Mouse (Mus musculus) heart, embryonic 10.5 days (tissue): Measurements from ENCODE around the gene Gmfg. TPM values are rescaled to one million over a fixed set of nuclear protein-coding genes. Genes with fewer than 3 reads are reported as not detected.

Experiments
- DNase-seq: peaks from one replicate; pipeline ENCODE4 v3.0.0-alpha.2; 2017; ENCODE audit warnings: low spot score
- H3K27ac ChIP-seq: fragments of 300-500 bp; sonication (generic); 2 replicates; pipeline ENCODE4 v1.5.1; 2016; ENCODE audit warnings: mild to moderate bottlenecking
- H3K27me3 ChIP-seq: fragments of 300-500 bp; sonication (generic); 2 replicates; pipeline ENCODE4 v1.6.1; 2016; ENCODE audit warnings: mild to moderate bottlenecking; ENCODE audit not compliant: poor library complexity, insufficient read depth, severe bottlenecking
- H3K36me3 ChIP-seq: fragments of 300-500 bp; sonication (generic); 2 replicates; pipeline ENCODE4 v1.6.1; 2016; ENCODE audit warnings: mild to moderate bottlenecking, moderate library complexity
- H3K4me1 ChIP-seq: fragments of 300-500 bp; sonication (generic); 2 replicates; pipeline ENCODE4 v1.6.1; 2016; ENCODE audit warnings: mild to moderate bottlenecking
- H3K4me3 ChIP-seq: fragments of 300-500 bp; sonication (generic); 2 replicates; pipeline ENCODE4 v1.5.1; 2016; ENCODE audit warnings: mild to moderate bottlenecking, moderate library complexity
- H3K9me3 ChIP-seq: fragments of 300-500 bp; sonication (generic); 2 replicates; pipeline ENCODE4 v1.6.1; 2016; ENCODE audit warnings: mild to moderate bottlenecking, moderate library complexity
- WGBS: fragments of 180-500 bp; shearing (Covaris S2); methylation state at CpG from one replicate; pipeline ENCODE4 v1.1.7; 2016; 5-methylcytosine and 5-hydroxymethylcytosine counted together
- polyA plus RNA-seq: library from polyadenylated mRNA; unstranded; fragments of >200 nt; fragmentation: Nextera tagmentation; extraction: Ambion mirVana; gene quantifications from 2 replicates; pipeline ENCODE4 v1.2.1, GENCODE M21; 2016

Gmfg gene
- polyA plus RNA-seq, 1 experiment from 2014 or later = 8.7 TPM

DNA sequence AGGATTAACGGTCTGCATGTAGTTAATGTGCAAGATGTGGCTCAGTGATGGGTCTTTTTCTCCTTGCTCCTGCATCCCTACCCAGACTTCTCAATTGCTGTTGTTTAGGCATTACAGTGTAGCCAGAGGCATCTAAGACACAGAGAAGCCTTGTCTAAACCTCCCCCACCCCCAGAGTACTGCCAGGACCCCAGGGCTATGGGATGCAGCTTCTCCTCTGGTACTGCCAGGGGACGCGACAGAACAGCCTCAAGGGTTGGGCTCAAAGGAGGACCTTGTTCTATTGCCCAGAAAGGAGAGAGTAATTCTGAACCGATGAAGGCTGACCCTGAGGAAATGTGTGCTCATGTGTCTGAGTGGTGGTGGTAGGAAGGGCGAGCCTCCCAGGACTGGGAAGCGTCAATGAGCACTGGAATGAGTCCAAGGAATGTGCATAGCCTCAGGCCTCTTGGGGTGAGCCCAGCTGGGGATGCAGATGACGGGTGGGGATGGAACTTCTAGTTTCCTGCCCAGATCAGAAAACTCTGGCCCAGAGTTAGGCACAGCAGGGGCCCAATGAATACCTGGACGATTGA lies 19.1 kb upstream of the Gmfg start:
- H3K9me3 ChIP-seq = no peaks in the 10 kb centered on the region
- 82% methylated on average over 8 of the region's 8 CpGs for WGBS
- H3K36me3 ChIP-seq = peaks cover 90% of the 10 kb centered on the region
- peaks cover 2% of the 10 kb centered on the region; the same call in 1 of the 2 replicates for H3K4me1 ChIP-seq
- DNase-seq = no peak
- no peaks in the 10 kb centered on the region for H3K27me3 ChIP-seq
- no peak overlapping the region for H3K4me3 ChIP-seq
- H3K27ac ChIP-seq = no peak overlapping the region

DNA sequence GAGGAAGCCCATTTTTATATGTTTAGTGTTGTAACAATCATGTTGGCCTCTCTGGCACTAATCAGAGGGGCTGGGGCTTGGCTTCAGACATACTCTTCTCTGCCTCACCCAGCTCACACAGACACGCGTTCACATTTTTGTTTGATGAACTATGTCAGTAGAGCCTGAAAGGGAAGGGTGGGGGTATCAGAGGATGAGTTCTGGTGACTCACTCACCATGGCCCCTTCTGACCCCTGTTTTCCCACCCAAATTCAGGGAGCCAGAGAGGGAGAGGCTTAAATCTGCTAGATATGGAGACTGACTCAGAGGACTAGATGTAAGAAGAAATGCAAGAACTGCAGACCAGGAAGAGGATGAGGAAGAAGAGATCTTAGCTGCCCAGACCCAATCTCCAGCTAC lies 17.8 kb upstream of the Gmfg start:
- DNase-seq = no peak
- H3K4me1 ChIP-seq = peaks cover 2% of the 10 kb centered on the region; the same call in 1 of the 2 replicates
- no peak overlapping the region for H3K27ac ChIP-seq
- peaks cover 89% of the 10 kb centered on the region for H3K36me3 ChIP-seq
- H3K9me3 ChIP-seq = no peaks in the 10 kb centered on the region
- no peak overlapping the region for H3K4me3 ChIP-seq
- WGBS = 92% methylated on average over 2 of the region's 2 CpGs
- no peaks in the 10 kb centered on the region for H3K27me3 ChIP-seq

DNA sequence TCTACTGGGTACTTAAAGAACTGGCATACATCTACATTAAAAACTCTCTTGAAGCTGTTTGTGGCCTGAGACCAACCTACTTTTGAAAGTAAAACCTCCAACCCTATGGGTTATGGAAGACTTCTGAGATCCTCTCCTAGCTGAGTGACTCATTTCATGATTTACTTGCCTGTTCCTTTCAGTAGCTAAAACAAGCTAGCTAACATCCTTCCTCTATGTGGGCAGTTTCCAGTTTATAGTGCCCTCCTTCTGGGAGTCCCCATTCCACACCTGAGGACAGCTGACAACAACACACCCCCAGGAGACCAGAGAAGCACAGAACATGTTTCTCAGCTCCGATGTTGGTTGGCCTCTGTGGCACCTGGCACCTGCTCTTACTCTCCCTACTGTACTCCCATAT lies 14.2 kb upstream of the Gmfg start:
- WGBS = 100% methylated on average over 1 of the region's 1 CpGs
- H3K4me3 ChIP-seq = no peak overlapping the region

DNA sequence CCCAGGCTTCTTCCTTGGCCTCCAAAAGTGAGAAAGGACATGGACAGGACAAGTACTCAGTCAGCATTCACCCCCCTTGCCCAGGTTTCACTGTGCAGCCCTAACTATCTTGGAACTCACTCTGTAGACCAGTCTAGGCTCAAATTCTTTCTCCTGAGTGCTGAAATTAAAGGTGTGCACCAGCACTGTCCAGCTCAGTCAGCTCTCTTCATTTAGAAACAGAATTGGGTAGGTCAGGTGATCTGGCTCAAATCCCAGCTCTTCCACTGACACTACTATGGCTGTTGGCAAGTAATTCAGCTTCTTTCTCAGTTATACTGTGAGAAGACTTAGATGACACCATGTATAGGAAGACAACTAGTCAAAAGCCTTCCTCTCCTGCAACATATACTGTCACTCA lies 9.5 kb upstream of the Gmfg start:
- Histone ChIP-seq H3K27me3 (no peaks in the 10 kb centered on the region), H3K4me3 (no peak overlapping the region), H3K36me3 (peaks cover 34% of the 10 kb centered on the region), H3K4me1 (peaks cover 2% of the 10 kb centered on the region; the same call in 1 of the 2 replicates), H3K9me3 (no peaks in the 10 kb centered on the region), H3K27ac (no peak overlapping the region)
- no peak for DNase-seq

More for the DNA sequence above, 14.2 kb upstream of the Gmfg start:
- Histone ChIP-seq H3K27ac (no peak overlapping the region), H3K36me3 (peaks cover 68% of the 10 kb centered on the region), H3K9me3 (no peaks in the 10 kb centered on the region), H3K4me1 (peaks cover 2% of the 10 kb centered on the region; the same call in 1 of the 2 replicates), H3K27me3 (no peaks in the 10 kb centered on the region)
- DNase-seq = no peak

DNA sequence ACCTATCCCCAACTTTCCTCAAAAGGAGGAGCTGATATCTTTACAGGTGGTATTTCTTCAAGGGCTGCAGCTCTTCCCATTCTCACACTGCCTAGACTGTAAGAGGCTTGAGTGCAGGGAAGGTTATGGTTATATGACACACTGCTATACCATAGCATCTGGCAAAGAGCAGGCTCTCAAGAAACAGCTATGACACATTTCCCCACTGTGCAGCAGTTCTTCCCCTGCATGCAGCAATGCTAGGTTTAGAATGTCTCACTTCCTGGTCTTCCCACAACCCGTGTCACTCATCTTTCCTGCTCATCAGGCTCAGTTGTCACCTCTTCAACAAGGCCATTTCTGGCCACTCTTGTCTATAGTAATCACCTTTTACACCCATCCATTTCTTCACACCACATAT lies 6.7 kb upstream of the Gmfg start:
- H3K9me3 ChIP-seq = no peaks in the 10 kb centered on the region
- no peaks in the 10 kb centered on the region for H3K27me3 ChIP-seq
- peaks cover 30% of the 10 kb centered on the region for H3K4me1 ChIP-seq
- H3K27ac ChIP-seq = no peak overlapping the region
- WGBS = 62% methylated on average over 1 of the region's 1 CpGs
- H3K36me3 ChIP-seq = peaks cover 26% of the 10 kb centered on the region; the same call in 1 of the 2 replicates
- H3K4me3 ChIP-seq = no peak overlapping the region
- DNase-seq = no peak

DNA sequence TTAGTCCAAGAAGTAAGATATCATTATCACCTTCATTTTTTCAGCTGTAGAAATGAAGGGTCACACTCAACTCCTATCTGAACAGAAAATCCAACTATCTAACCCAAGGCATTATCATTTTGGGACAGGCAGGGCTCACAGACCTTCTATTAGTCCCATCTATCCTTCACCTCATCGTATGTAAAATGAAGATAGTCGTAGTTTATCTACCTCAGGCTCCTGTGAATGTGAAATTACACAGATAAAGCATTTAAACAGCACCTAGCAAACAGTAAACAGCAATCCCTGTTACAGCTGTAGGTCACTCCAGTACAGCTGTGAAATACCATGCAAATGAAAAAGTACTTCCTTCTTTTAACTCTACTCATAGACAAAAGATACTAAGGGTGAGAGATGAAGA lies 5.0 kb upstream of the Gmfg start:
- Histone ChIP-seq H3K27me3 (no peaks in the 10 kb centered on the region), H3K9me3 (no peaks in the 10 kb centered on the region), H3K27ac (no peak overlapping the region), H3K4me3 (no peak overlapping the region), H3K36me3 (peaks cover 26% of the 10 kb centered on the region; the same call in 1 of the 2 replicates), H3K4me1 (peaks cover 36% of the 10 kb centered on the region)
- no peak for DNase-seq
- WGBS = 76% methylated on average over 2 of the region's 2 CpGs

DNA sequence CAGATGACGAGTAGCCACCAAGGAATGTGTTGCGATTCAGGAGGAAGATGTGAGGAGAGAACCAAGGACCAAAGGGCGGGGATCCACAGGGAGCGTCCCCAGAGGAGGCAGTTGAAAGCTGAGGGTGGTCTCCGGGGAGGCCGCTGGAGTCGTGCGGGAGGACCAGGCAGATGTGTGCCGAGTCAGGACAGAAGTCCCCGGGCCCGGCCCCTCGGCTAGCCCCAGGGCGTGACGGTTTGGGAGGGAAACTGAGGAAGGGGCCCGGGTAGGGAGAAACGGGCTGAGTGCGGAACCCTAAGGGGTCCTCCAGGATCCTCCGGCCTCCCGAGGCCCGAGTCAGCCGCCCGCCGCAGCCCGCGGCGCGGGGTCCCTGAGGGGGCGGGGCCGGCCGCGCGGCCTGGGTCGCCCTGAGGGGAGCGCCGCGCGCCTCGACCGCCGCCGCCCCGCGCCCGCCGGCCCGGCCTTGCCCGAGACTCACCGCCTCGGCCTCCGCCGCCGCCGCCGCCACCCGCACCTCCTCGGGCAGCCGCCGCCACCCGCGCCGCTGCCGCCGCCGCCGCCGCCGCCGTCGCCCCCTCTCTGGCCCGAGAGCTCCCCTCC lies 1.5 kb upstream of the Gmfg start:
- WGBS = 21% methylated on average over 70 of the region's 70 CpGs
- no peaks in the 10 kb centered on the region for H3K9me3 ChIP-seq
- peak overlapping the region; percentile 91 for H3K27ac ChIP-seq
- DNase-seq = no peak
- H3K4me1 ChIP-seq = peaks cover 37% of the 10 kb centered on the region
- no peaks in the 10 kb centered on the region for H3K27me3 ChIP-seq
- peak overlapping the region; percentile 96 for H3K4me3 ChIP-seq
- peaks cover 23% of the 10 kb centered on the region; the same call in 1 of the 2 replicates for H3K36me3 ChIP-seq

DNA sequence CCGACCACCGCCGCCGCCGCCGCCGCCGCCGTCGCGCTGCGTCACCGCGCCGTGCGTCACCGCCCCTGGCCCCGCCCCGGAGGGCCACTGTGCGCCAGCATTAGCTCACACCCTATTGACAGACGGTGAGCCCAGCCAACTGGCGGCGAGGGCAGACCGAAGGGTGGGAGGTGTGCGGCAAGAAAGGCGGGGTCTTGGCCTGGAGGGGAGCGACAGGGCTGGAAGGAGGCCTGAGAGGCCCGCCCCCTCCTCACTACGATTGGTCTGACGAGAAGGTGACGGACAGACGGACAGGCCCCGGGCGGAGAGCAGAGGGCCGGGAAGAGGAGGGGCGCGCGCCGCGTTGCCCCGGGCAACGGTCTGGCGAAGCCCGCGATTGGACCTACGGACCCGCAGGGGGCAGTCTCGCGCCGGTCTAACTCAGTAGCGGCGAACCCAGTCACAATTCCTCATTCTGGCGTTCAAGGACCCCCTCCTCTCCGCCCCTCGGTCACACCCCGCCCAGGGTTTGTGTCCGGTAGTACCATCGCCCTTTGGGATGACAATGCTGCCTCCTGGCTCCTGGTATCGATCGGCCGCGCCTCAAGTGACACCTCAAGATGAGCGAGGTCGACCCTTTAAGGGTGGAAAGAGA lies 859 bp upstream of the Gmfg start:
- H3K4me3 ChIP-seq = peak overlapping the region; percentile 96
- 3% methylated on average over 60 of the region's 64 CpGs for WGBS
- DNase-seq = peak; percentile 100
- H3K9me3 ChIP-seq = no peaks in the 10 kb centered on the region
- H3K27me3 ChIP-seq = no peaks in the 10 kb centered on the region
- H3K4me1 ChIP-seq = peaks cover 37% of the 10 kb centered on the region
- H3K36me3 ChIP-seq = peaks cover 20% of the 10 kb centered on the region; the same call in 1 of the 2 replicates
- peak overlapping the region; percentile 91 for H3K27ac ChIP-seq

DNA sequence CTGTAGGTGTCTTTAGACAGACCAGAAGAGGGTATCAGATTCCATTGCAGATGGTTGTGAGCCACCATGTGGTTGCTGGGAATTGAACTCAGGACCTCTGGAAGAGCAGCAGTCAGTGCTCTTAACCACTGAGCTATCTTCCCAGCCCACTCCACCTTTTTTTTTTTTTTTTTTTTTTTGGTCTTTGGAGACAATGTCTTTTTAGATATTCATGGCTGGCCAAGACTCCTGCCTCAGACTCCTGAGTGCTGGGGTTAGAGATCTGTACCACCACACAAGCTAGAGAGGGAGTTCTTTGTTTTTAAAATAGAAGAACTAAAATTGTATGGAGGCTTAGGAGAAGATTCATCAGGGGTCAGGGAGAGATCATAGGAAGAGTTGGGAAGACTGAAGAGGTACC lies 717 bp downstream of the Gmfg start:
- DNase-seq = no peak
- no peak overlapping the region for H3K27ac ChIP-seq

DNA sequence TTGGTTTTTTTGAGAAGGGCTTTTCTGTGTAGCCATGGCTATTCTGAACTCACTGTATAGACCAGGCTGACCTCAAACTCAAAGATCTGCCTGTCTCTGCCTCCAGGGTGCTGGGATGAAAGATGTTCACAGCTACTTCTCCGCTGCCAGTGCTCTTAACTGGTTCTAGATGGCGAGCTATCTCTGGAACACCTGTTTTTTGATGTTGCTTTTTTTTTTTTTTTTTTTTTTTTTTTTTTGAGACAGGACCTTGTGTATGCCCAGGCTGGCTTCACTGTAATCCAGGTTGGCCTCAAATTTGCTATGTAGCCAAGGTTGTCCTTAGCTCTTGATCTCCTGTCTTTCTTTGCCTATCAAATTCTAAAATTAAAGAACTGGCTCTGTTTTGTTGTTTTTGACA lies 1.5 kb downstream of the Gmfg start:
- Histone ChIP-seq H3K4me3 (no peak overlapping the region), H3K27me3 (no peaks in the 10 kb centered on the region), H3K36me3 (0 out of 2 replicates have a peak, but pooled peaks cover 3% of the 10 kb centered on the region), H3K9me3 (no peaks in the 10 kb centered on the region), H3K27ac (no peak overlapping the region), H3K4me1 (peaks cover 24% of the 10 kb centered on the region)
- DNase-seq = no peak
- 94% methylated on average over 2 of the region's 2 CpGs for WGBS

More for the DNA sequence above, 717 bp downstream of the Gmfg start:
- Histone ChIP-seq H3K27me3 (no peaks in the 10 kb centered on the region), H3K36me3 (peaks cover 8% of the 10 kb centered on the region; the same call in 1 of the 2 replicates), H3K9me3 (no peaks in the 10 kb centered on the region), H3K4me1 (peaks cover 32% of the 10 kb centered on the region), H3K4me3 (no peak overlapping the region)

DNA sequence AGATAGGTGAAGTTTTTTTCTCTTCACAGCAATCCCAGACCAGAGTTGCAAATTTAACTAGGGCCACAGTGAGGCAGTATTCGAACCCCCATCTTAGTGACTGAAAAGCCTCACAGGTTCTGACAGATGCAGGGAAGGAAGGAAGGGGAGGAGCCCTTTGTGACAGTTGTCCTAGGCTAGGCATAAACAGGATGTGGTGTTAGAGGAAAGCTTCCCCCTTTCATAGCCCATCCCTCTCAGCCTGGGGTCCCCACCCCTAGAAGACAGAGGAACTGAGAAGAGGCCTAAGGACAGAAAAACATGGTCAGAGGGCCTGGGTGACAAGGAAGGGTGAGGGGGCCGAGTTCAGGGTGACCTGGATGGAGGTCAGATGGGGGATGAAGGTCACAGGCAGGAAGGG lies 3.5 kb downstream of the Gmfg start:
- peaks cover 5% of the 10 kb centered on the region for H3K4me1 ChIP-seq
- DNase-seq = no peak
- no peaks in the 10 kb centered on the region for H3K36me3 ChIP-seq
- H3K4me3 ChIP-seq = no peak overlapping the region
- WGBS = 50% methylated on average over 2 of the region's 2 CpGs
- H3K9me3 ChIP-seq = no peaks in the 10 kb centered on the region
- peak overlapping the region; percentile 13; the same call in 1 of the 2 replicates for H3K27ac ChIP-seq
- peaks cover 1% of the 10 kb centered on the region; the same call in 1 of the 2 replicates for H3K27me3 ChIP-seq

DNA sequence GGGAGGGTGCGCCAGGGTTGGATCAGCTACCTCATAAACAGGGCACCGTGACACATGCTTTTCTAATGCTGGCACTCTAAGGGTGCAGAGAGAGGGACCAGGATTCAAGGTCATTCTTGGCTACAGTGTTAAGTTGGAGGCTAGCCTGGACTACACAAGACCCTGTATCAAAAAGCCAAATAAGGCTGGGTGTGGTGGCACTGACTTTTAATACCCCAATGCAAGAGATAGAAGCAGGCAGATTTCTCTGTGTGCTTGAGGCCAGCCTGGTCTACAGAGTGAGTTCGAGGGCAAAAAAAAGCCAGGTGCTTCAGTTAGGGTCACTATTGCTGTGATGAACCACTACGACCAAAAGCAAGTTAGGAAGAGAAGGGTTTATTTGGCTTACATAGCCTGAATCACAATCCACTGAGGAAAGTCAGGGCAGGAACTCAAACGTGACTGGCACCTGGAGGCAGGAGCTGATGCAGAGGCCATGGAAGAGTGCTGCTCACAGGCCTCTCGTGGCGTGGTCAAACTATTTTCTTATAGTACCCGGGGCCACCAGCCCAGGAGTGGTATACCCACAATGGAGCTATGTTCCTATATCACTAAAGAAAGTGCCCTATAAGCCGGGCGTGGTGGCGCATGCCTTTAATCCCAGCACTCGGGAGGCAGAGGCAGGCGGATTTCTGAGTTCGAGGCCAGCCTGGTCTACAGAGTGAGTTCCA lies 4.7 kb downstream of the Gmfg start:
- Histone ChIP-seq H3K36me3 (no peaks in the 10 kb centered on the region), H3K27me3 (peaks cover 4% of the 10 kb centered on the region; the same call in 1 of the 2 replicates), H3K4me1 (peaks cover 5% of the 10 kb centered on the region), H3K27ac (no peak overlapping the region), H3K9me3 (no peaks in the 10 kb centered on the region), H3K4me3 (no peak overlapping the region)
- 86% methylated on average over 14 of the region's 14 CpGs for WGBS
- no peak for DNase-seq

DNA sequence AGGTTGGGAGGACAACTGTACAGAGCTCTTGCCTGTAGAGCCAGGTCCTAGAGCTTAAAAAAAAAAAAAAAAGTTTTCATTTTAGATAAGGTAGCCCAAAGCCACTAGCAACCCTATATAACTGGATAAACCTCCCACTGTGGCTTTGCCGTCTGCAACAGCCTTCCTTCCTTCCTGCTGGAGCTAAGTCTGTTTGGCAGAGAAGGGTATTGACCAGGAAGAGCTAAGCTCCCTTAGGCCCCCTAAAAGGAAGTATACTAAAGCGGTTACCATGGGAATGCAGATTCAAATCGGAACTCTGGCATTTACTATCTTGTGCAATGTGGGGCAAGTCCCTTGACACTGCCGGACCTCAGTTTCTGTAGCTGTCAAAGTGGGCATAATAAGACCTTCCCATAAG lies 5.4 kb downstream of the Gmfg start:
- Histone ChIP-seq H3K4me1 (peaks cover 7% of the 10 kb centered on the region), H3K36me3 (no peaks in the 10 kb centered on the region), H3K9me3 (no peaks in the 10 kb centered on the region), H3K27ac (no peak overlapping the region), H3K4me3 (no peak overlapping the region), H3K27me3 (peaks cover 4% of the 10 kb centered on the region; the same call in 1 of the 2 replicates)
- no peak for DNase-seq
- WGBS = 46% methylated on average over 4 of the region's 4 CpGs
